Comparison of ENCODE assay signal across 8 mouse cellular contexts in genomic region chr11:62076345-62077156, GRCm38 (mm10).
DNase-seq lines count a peak whose midpoint lies in the region; ATAC-seq and TF ChIP-seq lines count a peak whose summit lies in the region.

No protein-coding gene starts in this region.

- H3K4me2 ChIP-seq in forebrain, embryonic 13.5 days: peak overlapping the region; percentile 77
- peak overlapping the region; percentile 99 for H3K4me2 ChIP-seq in heart, postnatal 0 days (ENCODE audit: low read depth, low read length)
- peak overlapping the region; percentile 100 for H3K4me2 ChIP-seq in liver, embryonic 15.5 days
- peak overlapping the region; percentile 66 for H3K4me2 ChIP-seq in neural tube, embryonic 12.5 days (replicated peaks)
- H3K4me2 ChIP-seq in stomach, postnatal 0 days (replicated peaks; ENCODE audit: low read depth): peak overlapping the region; percentile 99

- TF ChIP-seq CTCF in heart, postnatal 0 days (IDR thresholded peaks at IDR 0.05; ENCODE audit: low read depth): no peak
- TF ChIP-seq CTCF in stomach, postnatal 0 days (IDR thresholded peaks at IDR 0.05; ENCODE audit: low read depth): no peak

- peak; percentile 72; the same call in 1 of the 2 replicates for TF ChIP-seq EP300 in heart, postnatal 0 days (IDR thresholded peaks at IDR 0.05; ENCODE audit: low read depth)
- no peak for TF ChIP-seq EP300 in stomach, postnatal 0 days (optimal IDR thresholded peaks at IDR 0.05)

- no peaks in the 10 kb centered on the region for H3K36me3 ChIP-seq in forebrain, embryonic 13.5 days (ENCODE audit: poor library complexity, severe bottlenecking)
- H3K36me3 ChIP-seq in heart, postnatal 0 days (replicated peaks; ENCODE audit: control insufficient read depth, insufficient read depth, low read length): no peaks in the 10 kb centered on the region
- no peaks in the 10 kb centered on the region for H3K36me3 ChIP-seq in liver, embryonic 15.5 days (replicated peaks)
- no peaks in the 10 kb centered on the region for H3K36me3 ChIP-seq in neural tube, embryonic 12.5 days
- H3K36me3 ChIP-seq in stomach, postnatal 0 days (ENCODE audit: control insufficient read depth, insufficient read depth, low read length): no peaks in the 10 kb centered on the region

- H3K9ac ChIP-seq in forebrain, embryonic 13.5 days: peak overlapping the region; percentile 92
- peak overlapping the region; percentile 83 for H3K9ac ChIP-seq in heart, postnatal 0 days (replicated peaks; ENCODE audit: low read depth, low read length)
- H3K9ac ChIP-seq in liver, embryonic 15.5 days: peak overlapping the region; percentile 71
- H3K9ac ChIP-seq in neural tube, embryonic 12.5 days: peak overlapping the region; percentile 91
- peak overlapping the region; percentile 82 for H3K9ac ChIP-seq in stomach, postnatal 0 days (ENCODE audit: low read length)

- 5% methylated on average over 32 of the region's 42 CpGs for WGBS in forebrain, embryonic 13.5 days
- WGBS in heart, postnatal 0 days: 5% methylated on average over 33 of the region's 42 CpGs
- WGBS in liver, embryonic 15.5 days (ENCODE audit: insufficient replicate concordance): 7% methylated on average over 41 of the region's 42 CpGs
- 7% methylated on average over 42 of the region's 42 CpGs for WGBS in neural tube, embryonic 12.5 days
- WGBS in stomach, postnatal 0 days: 4% methylated on average over 30 of the region's 42 CpGs

- no peaks in the 10 kb centered on the region for H3K9me3 ChIP-seq in forebrain, embryonic 13.5 days (replicated peaks)
- H3K9me3 ChIP-seq in heart, postnatal 0 days (replicated peaks; ENCODE audit: control insufficient read depth, low read length): no peaks in the 10 kb centered on the region
- H3K9me3 ChIP-seq in liver, embryonic 15.5 days (replicated peaks): no peaks in the 10 kb centered on the region
- no peaks in the 10 kb centered on the region for H3K9me3 ChIP-seq in neural tube, embryonic 12.5 days
- no peaks in the 10 kb centered on the region for H3K9me3 ChIP-seq in stomach, postnatal 0 days (ENCODE audit: control insufficient read depth, low read length)

- ATAC-seq in forebrain, embryonic 13.5 days: peak; percentile 98
- ATAC-seq in heart, postnatal 0 days (ENCODE audit: insufficient read depth, low read depth): peak; percentile 99
- ATAC-seq in liver, embryonic 15.5 days (ENCODE audit: insufficient read depth): peak; percentile 93
- ATAC-seq in neural tube, embryonic 12.5 days (ENCODE audit: low FRiP score, low read depth): peak; percentile 98
- ATAC-seq in stomach, postnatal 0 days (ENCODE audit: low FRiP score, low TSS enrichment): peak; percentile 98

- H3K4me1 ChIP-seq in forebrain, embryonic 13.5 days: peaks cover 12% of the 10 kb centered on the region
- H3K4me1 ChIP-seq in heart, postnatal 0 days (ENCODE audit: control insufficient read depth, insufficient read depth): 0 out of 2 replicates have a peak, but pooled peaks cover 4% of the 10 kb centered on the region
- peaks cover 26% of the 10 kb centered on the region for H3K4me1 ChIP-seq in liver, embryonic 15.5 days (replicated peaks)
- peaks cover 6% of the 10 kb centered on the region; the same call in 1 of the 2 replicates for H3K4me1 ChIP-seq in neural tube, embryonic 12.5 days
- no peaks in the 10 kb centered on the region for H3K4me1 ChIP-seq in stomach, postnatal 0 days (replicated peaks; ENCODE audit: control insufficient read depth, insufficient read depth)

- peak; percentile 99 for DNase-seq in ES-CJ7 (ENCODE audit: low read depth, low spot score)
- peak; percentile 75 for DNase-seq in cerebellum, adult 11 months
- peak; percentile 100 for DNase-seq in heart, postnatal 0 days (ENCODE audit: low spot score)
- peak; percentile 100 for DNase-seq in kidney, postnatal 4 days
- DNase-seq in stomach, postnatal 0 days (ENCODE audit: low spot score): peak; percentile 100

- no peaks in the 10 kb centered on the region for H3K27me3 ChIP-seq in forebrain, embryonic 13.5 days
- H3K27me3 ChIP-seq in heart, postnatal 0 days (ENCODE audit: control insufficient read depth, insufficient read depth, low read length): no peaks in the 10 kb centered on the region
- H3K27me3 ChIP-seq in liver, embryonic 15.5 days: 0 out of 2 replicates have a peak, but pooled peaks cover 9% of the 10 kb centered on the region
- H3K27me3 ChIP-seq in neural tube, embryonic 12.5 days (replicated peaks): no peaks in the 10 kb centered on the region
- H3K27me3 ChIP-seq in stomach, postnatal 0 days (ENCODE audit: control insufficient read depth, insufficient read depth, low read length): no peaks in the 10 kb centered on the region

- peak overlapping the region; percentile 81 for H3K4me3 ChIP-seq in forebrain, embryonic 13.5 days
- H3K4me3 ChIP-seq in heart, postnatal 0 days (ENCODE audit: low read depth, low read length): peak overlapping the region; percentile 78
- peak overlapping the region; percentile 71 for H3K4me3 ChIP-seq in liver, embryonic 15.5 days (replicated peaks)
- H3K4me3 ChIP-seq in neural tube, embryonic 12.5 days: peak overlapping the region; percentile 78
- peak overlapping the region; percentile 72 for H3K4me3 ChIP-seq in stomach, postnatal 0 days (ENCODE audit: low read depth, low read length)

- H3K27ac ChIP-seq in forebrain, embryonic 13.5 days: peak overlapping the region; percentile 77
- H3K27ac ChIP-seq in heart, postnatal 0 days (ENCODE audit: low read depth): peak overlapping the region; percentile 85
- H3K27ac ChIP-seq in liver, embryonic 15.5 days (replicated peaks): peak overlapping the region; percentile 77
- H3K27ac ChIP-seq in neural tube, embryonic 12.5 days: peak overlapping the region; percentile 91
- H3K27ac ChIP-seq in stomach, postnatal 0 days (replicated peaks): peak overlapping the region; percentile 91

Comparison
In these comparisons a context has a peak if more than half of its experiments do, and no peak if none do; other contexts are left out.
1. Peak in every context shown above with its lines: DNase-seq, ATAC-seq, H3K4me3 ChIP-seq and H3K27ac ChIP-seq.